Mouse (Mus musculus): ENCODE results near the gene Gm4869. TPM values are rescaled to one million over a fixed set of nuclear protein-coding genes. Genes with fewer than 3 reads are reported as not detected.

The Gm4869 gene
- polyA plus RNA-seq, 1 experiment from 2014 or later, result not detected

DNA sequence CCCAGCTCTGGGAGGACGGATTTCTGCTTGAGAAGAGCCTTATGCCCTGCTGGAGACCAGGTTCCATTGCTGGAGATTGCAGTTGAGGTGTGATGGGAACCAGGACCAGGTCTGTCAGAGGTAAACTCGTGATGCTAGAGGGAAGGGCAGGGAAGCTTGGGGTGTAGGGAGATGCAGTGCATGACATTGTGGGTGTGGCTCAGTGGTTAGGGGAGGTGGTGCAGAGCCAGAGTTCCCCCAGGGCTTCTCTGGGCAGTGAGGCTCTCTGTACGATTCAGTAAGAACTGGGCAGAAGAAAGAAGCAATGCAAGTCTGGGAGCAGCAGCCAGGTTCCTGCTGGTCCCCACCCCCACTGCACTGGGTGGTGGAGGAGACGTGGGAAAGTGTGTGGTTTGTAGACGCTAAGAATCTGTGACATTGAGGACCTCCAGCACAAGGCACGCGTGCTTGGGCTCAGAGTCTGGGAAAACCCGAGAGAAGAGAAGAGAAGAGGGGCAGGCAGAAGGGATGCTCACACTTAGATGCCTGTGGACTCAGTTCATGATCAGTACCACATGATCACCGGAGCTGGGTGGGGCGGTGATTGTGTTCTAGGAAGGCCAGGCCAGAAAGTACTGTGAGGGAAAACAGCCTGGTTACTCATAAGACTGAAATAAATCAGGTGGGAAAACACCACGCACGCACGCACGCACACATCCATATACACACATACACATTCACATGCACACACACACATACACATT, 62.2 kb downstream of the Gm4869 start:
- Histone ChIP-seq H3K4me2 (ENCODE audit: low read depth, severe bottlenecking) (no peak overlapping the region), H3K36me3 (ENCODE audit: control insufficient read depth, insufficient read depth, low read length) (no peaks in the 10 kb centered on the region), H3K9me3 (ENCODE audit: control insufficient read depth, low read length) (no peaks in the 10 kb centered on the region), H3K4me1 (ENCODE audit: control insufficient read depth, insufficient read depth, low read length) (peaks cover 34% of the 10 kb centered on the region), H3K9ac (ENCODE audit: low read length) (no peak overlapping the region), H3K27ac (replicated peaks; ENCODE audit: low read depth, low read length) (no peak overlapping the region), H3K27me3 (ENCODE audit: control insufficient read depth, insufficient read depth, low read length) (no peaks in the 10 kb centered on the region), H3K4me3 (ENCODE audit: low read depth, low read length) (no peak overlapping the region)
- ATAC-seq (ENCODE audit: insufficient number of reproducible peaks, low FRiP score, low TSS enrichment, low read depth), result no peak
- DNase-seq (ENCODE audit: low spot score), result no peak
- 90% methylated on average over 14 of the region's 14 CpGs for WGBS

DNA sequence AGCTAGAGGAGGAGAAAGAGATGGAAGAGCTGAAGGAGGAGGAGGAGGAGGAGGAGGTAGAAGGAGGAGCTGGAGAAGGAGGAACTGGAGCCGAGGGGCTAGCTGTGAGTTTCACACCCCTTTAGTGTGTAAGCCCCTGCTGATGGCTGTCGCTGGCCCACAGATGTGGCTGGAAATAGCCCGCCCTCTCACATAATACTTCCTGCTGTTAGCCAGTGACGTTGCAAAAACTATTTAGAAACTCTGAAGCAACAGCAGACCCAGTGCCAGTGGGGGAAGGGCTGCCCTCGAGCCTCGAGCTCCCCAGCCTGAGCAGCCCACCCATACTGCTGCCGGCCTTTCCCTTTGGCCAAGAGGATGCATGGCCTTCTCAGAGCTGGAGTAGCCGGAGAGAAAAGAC, 63.2 kb downstream of the Gm4869 start:
- H3K36me3 ChIP-seq (ENCODE audit: control insufficient read depth, insufficient read depth, low read length), result no peaks in the 10 kb centered on the region
- H3K27me3 ChIP-seq (ENCODE audit: control insufficient read depth, insufficient read depth, low read length), result no peaks in the 10 kb centered on the region
- H3K9me3 ChIP-seq (ENCODE audit: control insufficient read depth, low read length), result no peaks in the 10 kb centered on the region
- H3K4me2 ChIP-seq (ENCODE audit: low read depth, severe bottlenecking), result 0 out of 2 replicates have a peak overlapping the region, but pooled peaks have one; percentile 16
- H3K9ac ChIP-seq (ENCODE audit: low read length), result 0 out of 2 replicates have a peak overlapping the region, but pooled peaks have one; percentile 3
- H3K4me3 ChIP-seq (ENCODE audit: low read depth, low read length), result no peak overlapping the region
- peak; percentile 54 for DNase-seq (ENCODE audit: low spot score)
- H3K27ac ChIP-seq (replicated peaks; ENCODE audit: low read depth, low read length), result 0 out of 2 replicates have a peak overlapping the region, but pooled peaks have one; percentile 56
- 30% methylated on average over 8 of the region's 8 CpGs for WGBS
- ATAC-seq (ENCODE audit: insufficient number of reproducible peaks, low FRiP score, low TSS enrichment, low read depth), result no peak
- H3K4me1 ChIP-seq (ENCODE audit: control insufficient read depth, insufficient read depth, low read length), result peaks cover 28% of the 10 kb centered on the region

DNA sequence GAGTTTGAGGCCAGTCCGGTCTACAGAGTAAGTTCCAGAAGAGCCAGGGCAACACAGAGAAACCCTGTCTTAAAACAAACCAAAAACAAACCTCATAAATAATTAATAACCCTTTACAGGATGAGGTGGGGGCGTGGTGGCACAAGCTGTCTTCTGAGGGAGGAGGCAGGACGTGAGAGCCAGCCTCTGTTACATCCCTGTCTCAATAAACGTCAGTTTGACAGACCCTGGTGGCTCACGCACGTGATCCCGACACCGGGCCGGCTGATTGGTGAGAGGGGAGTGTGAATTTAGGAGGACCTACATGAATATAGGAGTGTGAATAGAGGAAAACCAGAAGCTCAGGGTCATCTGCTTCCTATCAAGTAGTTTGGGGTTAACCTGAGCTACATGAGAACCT, 63.8 kb downstream of the Gm4869 start:
- no peak overlapping the region for H3K9ac ChIP-seq (ENCODE audit: low read length)
- 45% methylated on average over 9 of the region's 9 CpGs for WGBS
- H3K9me3 ChIP-seq (ENCODE audit: control insufficient read depth, low read length), result no peaks in the 10 kb centered on the region
- ATAC-seq (ENCODE audit: insufficient number of reproducible peaks, low FRiP score, low TSS enrichment, low read depth), result no peak
- no peaks in the 10 kb centered on the region for H3K36me3 ChIP-seq (ENCODE audit: control insufficient read depth, insufficient read depth, low read length)
- peaks cover 28% of the 10 kb centered on the region for H3K4me1 ChIP-seq (ENCODE audit: control insufficient read depth, insufficient read depth, low read length)
- H3K27me3 ChIP-seq (ENCODE audit: control insufficient read depth, insufficient read depth, low read length), result no peaks in the 10 kb centered on the region
- 0 out of 2 replicates have a peak overlapping the region, but pooled peaks have one; percentile 16 for H3K4me2 ChIP-seq (ENCODE audit: low read depth, severe bottlenecking)
- no peak overlapping the region for H3K4me3 ChIP-seq (ENCODE audit: low read depth, low read length)
- no peak for DNase-seq (ENCODE audit: low spot score)
- no peak overlapping the region for H3K27ac ChIP-seq (replicated peaks; ENCODE audit: low read depth, low read length)

DNA sequence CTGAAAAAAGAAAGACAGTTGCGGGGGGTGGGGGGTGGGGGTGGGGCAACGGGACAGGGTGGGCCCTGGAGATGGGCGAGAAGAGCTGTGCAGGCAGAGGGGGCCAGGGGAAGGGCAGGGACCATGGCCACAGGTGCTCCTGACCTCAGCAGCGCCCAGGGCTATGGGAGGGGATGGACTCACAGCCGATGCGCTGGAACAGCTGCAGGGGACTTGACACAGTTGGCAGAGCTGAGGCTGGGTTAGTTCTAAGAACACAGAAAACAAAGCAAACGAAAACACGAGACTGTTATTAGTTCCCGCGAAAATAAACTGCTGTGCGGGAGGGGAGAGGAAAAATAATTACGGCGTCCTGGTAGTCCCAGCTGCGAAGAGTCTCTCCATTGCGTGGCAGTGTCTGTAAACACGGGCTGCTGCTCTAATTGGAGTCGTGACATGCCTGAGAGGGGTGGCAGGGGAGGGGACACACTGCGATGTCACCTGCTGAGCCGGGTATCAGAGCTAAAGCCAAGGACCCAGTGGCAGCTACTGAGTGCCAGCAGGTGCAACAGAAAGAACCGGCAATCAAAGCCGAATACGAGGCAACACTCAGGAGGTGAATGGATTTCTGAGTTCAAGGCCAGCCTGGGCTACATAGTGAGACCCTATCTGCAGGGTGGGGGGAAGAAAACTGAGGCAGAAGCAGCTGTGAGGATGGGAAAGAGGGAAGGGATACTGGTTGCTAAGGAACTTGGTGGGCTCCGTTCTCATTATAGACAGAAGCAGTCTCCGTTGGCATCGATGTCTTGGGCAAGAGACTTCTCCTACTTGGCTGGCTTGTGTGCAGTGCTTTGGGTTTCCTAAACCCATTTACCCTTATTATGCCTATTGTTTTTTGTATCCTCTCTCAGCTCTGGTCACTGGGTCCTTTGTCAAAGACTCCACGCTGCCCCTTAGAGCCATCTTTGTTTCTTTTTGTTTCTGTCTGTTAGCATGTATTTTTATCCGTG, 64.9 kb downstream of the Gm4869 start:
- peak overlapping the region; percentile 17; the same call in 1 of the 2 replicates for H3K9ac ChIP-seq (ENCODE audit: low read length)
- no peaks in the 10 kb centered on the region for H3K27me3 ChIP-seq (ENCODE audit: control insufficient read depth, insufficient read depth, low read length)
- no peaks in the 10 kb centered on the region for H3K36me3 ChIP-seq (ENCODE audit: control insufficient read depth, insufficient read depth, low read length)
- peaks cover 28% of the 10 kb centered on the region for H3K4me1 ChIP-seq (ENCODE audit: control insufficient read depth, insufficient read depth, low read length)
- H3K4me3 ChIP-seq (ENCODE audit: low read depth, low read length), result no peak overlapping the region
- ATAC-seq (ENCODE audit: insufficient number of reproducible peaks, low FRiP score, low TSS enrichment, low read depth), result no peak
- no peak overlapping the region for H3K4me2 ChIP-seq (ENCODE audit: low read depth, severe bottlenecking)
- H3K27ac ChIP-seq (replicated peaks; ENCODE audit: low read depth, low read length), result no peak overlapping the region
- DNase-seq (ENCODE audit: low spot score), result no peak
- H3K9me3 ChIP-seq (ENCODE audit: control insufficient read depth, low read length), result no peaks in the 10 kb centered on the region
- WGBS, result 58% methylated on average over 27 of the region's 27 CpGs

DNA sequence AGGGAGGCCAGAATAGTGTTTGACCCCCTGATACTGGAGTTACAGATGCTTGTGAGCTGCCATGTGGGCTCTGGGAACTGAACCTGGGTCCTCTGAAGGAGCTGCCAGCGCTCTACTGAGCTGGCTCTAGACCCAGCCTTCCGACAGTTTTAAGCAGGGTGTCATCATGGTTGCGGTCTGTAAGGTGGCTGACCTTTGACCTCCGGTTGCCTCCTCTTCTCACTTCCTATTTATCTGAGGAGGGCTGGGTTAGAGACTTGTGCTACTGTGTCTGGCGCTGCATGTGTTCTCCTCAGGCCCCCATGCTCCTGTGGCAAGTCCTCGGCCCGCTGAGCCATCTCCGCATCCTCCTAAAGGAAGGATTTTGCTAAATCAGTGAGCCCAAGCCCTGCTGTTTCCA, 68.5 kb downstream of the Gm4869 start:
- no peak overlapping the region for H3K4me3 ChIP-seq (ENCODE audit: low read depth, low read length)
- no peak overlapping the region for H3K4me2 ChIP-seq (ENCODE audit: low read depth, severe bottlenecking)
- ATAC-seq (ENCODE audit: insufficient number of reproducible peaks, low FRiP score, low TSS enrichment, low read depth), result no peak
- DNase-seq (ENCODE audit: low spot score), result no peak
- H3K27ac ChIP-seq (replicated peaks; ENCODE audit: low read depth, low read length), result no peak overlapping the region
- H3K9me3 ChIP-seq (ENCODE audit: control insufficient read depth, low read length), result no peaks in the 10 kb centered on the region
- H3K27me3 ChIP-seq (ENCODE audit: control insufficient read depth, insufficient read depth, low read length), result no peaks in the 10 kb centered on the region
- H3K9ac ChIP-seq (ENCODE audit: low read length), result no peak overlapping the region
- WGBS, result 84% methylated on average over 8 of the region's 8 CpGs
- H3K4me1 ChIP-seq (ENCODE audit: control insufficient read depth, insufficient read depth, low read length), result peaks cover 6% of the 10 kb centered on the region
- no peaks in the 10 kb centered on the region for H3K36me3 ChIP-seq (ENCODE audit: control insufficient read depth, insufficient read depth, low read length)

DNA sequence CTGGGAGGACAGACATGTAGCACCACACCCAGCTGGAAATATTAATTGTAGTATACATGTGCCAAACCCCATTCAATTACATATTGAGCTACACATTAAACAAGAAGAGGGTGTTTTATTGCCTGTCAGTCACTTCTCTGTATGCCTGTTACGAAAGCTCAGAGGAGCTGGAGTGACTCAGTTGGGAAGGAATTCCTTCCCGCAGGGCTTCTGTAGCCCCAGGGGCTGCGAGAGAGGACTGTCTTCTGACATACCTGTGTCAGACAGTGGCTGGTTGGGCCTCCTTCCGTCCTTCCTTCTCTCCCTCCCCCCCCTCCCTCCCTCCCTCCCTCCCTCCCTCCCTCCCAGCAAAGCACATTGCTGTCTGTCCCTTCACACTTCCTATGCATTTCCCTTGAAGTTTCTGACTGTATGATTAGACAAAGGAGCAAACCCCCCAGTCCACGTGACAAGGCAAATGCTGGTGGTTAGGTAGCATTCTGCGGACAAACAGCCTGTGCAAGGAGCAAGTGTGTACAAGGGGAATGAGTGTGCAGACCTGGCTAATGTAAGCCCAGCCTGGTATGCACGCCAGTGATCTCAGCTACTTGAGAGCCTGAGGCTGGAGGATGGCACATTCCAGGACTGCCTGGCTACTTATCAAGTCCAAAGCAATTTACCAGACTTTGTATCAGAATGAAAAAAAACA, 69.5 kb downstream of the Gm4869 start:
- Histone ChIP-seq H3K27ac (replicated peaks; ENCODE audit: low read depth, low read length) (no peak overlapping the region), H3K9ac (ENCODE audit: low read length) (no peak overlapping the region), H3K36me3 (ENCODE audit: control insufficient read depth, insufficient read depth, low read length) (no peaks in the 10 kb centered on the region), H3K4me2 (ENCODE audit: low read depth, severe bottlenecking) (no peak overlapping the region), H3K27me3 (ENCODE audit: control insufficient read depth, insufficient read depth, low read length) (no peaks in the 10 kb centered on the region), H3K9me3 (ENCODE audit: control insufficient read depth, low read length) (no peaks in the 10 kb centered on the region), H3K4me1 (ENCODE audit: control insufficient read depth, insufficient read depth, low read length) (0 out of 2 replicates have a peak, but pooled peaks cover 3% of the 10 kb centered on the region), H3K4me3 (ENCODE audit: low read depth, low read length) (no peak overlapping the region)
- ATAC-seq (ENCODE audit: insufficient number of reproducible peaks, low FRiP score, low TSS enrichment, low read depth) (no peak), DNase-seq (ENCODE audit: low spot score) (no peak)
- WGBS, result 52% methylated on average over 7 of the region's 7 CpGs

DNA sequence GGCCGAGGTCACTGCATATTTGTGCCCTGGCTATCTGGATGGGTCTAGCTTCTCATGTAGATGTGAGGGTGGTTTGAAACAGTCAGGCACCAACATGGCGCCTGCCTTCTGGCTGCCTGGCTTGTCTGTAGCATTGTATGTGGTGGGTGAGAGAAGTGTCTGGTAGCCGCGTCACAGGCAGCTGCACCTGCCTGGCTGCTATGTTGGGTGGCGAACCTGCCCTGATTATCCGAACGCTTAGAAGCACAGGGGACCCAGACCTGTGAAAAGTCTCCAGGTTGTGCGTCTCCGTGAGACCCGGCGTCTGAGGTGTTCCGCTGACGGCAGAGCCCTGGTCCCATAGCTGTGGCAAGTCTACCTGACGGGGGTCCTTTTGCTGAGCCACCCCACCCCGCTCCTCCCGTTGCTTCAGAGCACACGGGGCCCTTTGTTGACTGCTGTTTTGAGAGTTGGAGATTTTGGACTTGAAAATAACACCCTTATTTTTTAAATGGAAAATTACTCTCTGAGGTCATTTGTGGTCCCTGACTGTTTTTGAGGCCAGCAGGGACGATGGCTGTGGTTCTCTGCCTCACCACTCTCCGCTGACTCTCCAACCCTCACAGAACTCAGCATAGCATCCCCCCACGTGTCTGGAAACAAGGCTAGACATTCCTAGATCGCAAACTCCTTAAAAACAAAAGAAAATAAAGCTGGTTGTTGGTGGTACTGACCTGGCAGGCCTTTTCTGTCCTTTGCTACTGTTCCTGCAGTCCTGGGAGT, 71.9 kb downstream of the Gm4869 start:
- WGBS, result 90% methylated on average over 21 of the region's 21 CpGs
- Histone ChIP-seq H3K4me3 (ENCODE audit: low read depth, low read length) (no peak overlapping the region), H3K4me1 (ENCODE audit: control insufficient read depth, insufficient read depth, low read length) (0 out of 2 replicates have a peak, but pooled peaks cover 3% of the 10 kb centered on the region), H3K9me3 (ENCODE audit: control insufficient read depth, low read length) (no peaks in the 10 kb centered on the region), H3K9ac (ENCODE audit: low read length) (no peak overlapping the region), H3K4me2 (ENCODE audit: low read depth, severe bottlenecking) (no peak overlapping the region), H3K27ac (replicated peaks; ENCODE audit: low read depth, low read length) (0 out of 2 replicates have a peak overlapping the region, but pooled peaks have one; percentile 21), H3K36me3 (ENCODE audit: control insufficient read depth, insufficient read depth, low read length) (no peaks in the 10 kb centered on the region), H3K27me3 (ENCODE audit: control insufficient read depth, insufficient read depth, low read length) (no peaks in the 10 kb centered on the region)
- ATAC-seq (ENCODE audit: insufficient number of reproducible peaks, low FRiP score, low TSS enrichment, low read depth) (no peak), DNase-seq (ENCODE audit: low spot score) (no peak)
